Mouse (Mus musculus) CH12.LX (cell line): ENCODE results near the gene Polr2g.

Experiments
- CTCF ChIP-seq, 2 experiments: IDR thresholded peaks in 1 of 2; conservative IDR thresholded peaks in 1 of 2; 2 replicates each; pipeline ENCODE4 v1.5.1; 2011 to 2012; ENCODE audit warnings: low read depth in 2 of 2, low read length in 2 of 2, improper control_type of control experiment in 1 of 2, inconsistent platforms in 1 of 2, mild to moderate bottlenecking in 1 of 2, moderate library complexity in 1 of 2
- E2F4 ChIP-seq: IDR thresholded peaks from 2 replicates; pipeline ENCODE4 v1.6.1; 2011; ENCODE audit warnings: low read depth, low read length, improper control_type of control experiment; ENCODE audit not compliant: insufficient replicate concordance
- EP300 ChIP-seq: IDR thresholded peaks from 2 replicates; pipeline ENCODE4 v1.6.1; 2011; ENCODE audit warnings: low read length, improper control_type of control experiment
- MAX ChIP-seq: IDR thresholded peaks from 2 replicates; pipeline ENCODE4 v1.6.1; 2011; ENCODE audit warnings: low read length, improper control_type of control experiment
- NELFE ChIP-seq: IDR thresholded peaks from 2 replicates; pipeline ENCODE4 v1.6.1; 2011; ENCODE audit warnings: low read depth, low read length, improper control_type of control experiment
- POLR2A ChIP-seq: IDR thresholded peaks from 2 replicates; pipeline ENCODE4 v1.6.1; 2011; ENCODE audit warnings: low read depth, mild to moderate bottlenecking, improper control_type of control experiment, low read length
- POLR2AphosphoS2 ChIP-seq: IDR thresholded peaks from 2 replicates; pipeline ENCODE4 v1.6.1; 2011; ENCODE audit warnings: low read depth, low read length, improper control_type of control experiment
- RAD21 ChIP-seq: IDR thresholded peaks from 2 replicates; pipeline ENCODE4 v1.6.1; 2011; ENCODE audit warnings: low read depth, mild to moderate bottlenecking, low read length, improper control_type of control experiment, moderate library complexity
- TBP ChIP-seq: conservative IDR thresholded peaks from 2 replicates; pipeline ENCODE4 v1.6.1; 2011; ENCODE audit warnings: low read depth, low read length, improper control_type of control experiment
- TCF12 ChIP-seq: IDR thresholded peaks from 2 replicates; pipeline ENCODE4 v1.6.1; 2014; ENCODE audit warnings: low read depth, mild to moderate bottlenecking, inconsistent platforms, low read length, improper control_type of control experiment
- USF1 ChIP-seq: IDR thresholded peaks from 2 replicates; pipeline ENCODE4 v1.6.1; 2014; ENCODE audit warnings: low read depth, mild to moderate bottlenecking, inconsistent platforms, low read length, improper control_type of control experiment
- ZKSCAN1 ChIP-seq: IDR thresholded peaks from 2 replicates; pipeline ENCODE4 v1.6.1; 2012; ENCODE audit warnings: low read depth, inconsistent platforms, low read length, improper control_type of control experiment, borderline replicate concordance

GRCm38 (mm10) chr19:8747368-8747767 is 51.0 kb downstream of the Polr2g start:
- TF ChIP-seq POLR2AphosphoS2 (no peak), MAX (no peak), POLR2A (no peak), USF1 (no peak), ZKSCAN1 (no peak), CTCF (conservative IDR thresholded peaks at IDR 0.05 in 1 of 2, IDR thresholded peaks at IDR 0.05 in 1 of 2; ENCODE audit: low read depth in 2 of 2, low read length in 2 of 2) (peak in 1 of 2 experiments; percentile 53; a peak in 2 of 4 replicates), TBP (no peak), NELFE (no peak), RAD21 (peak; percentile 22), EP300 (no peak), TCF12 (no peak), E2F4 (no peak)
